Mouse (Mus musculus): ENCODE data around the gene Trcg1.
"Not testable (repeated sequence)": the region's sequence is repeated elsewhere in the genome, so short reads cannot be mapped to it uniquely, and the experiment has no call there.

Trcg1 gene

GRCm38 (mm10) chr9:57236256-57236655 lies at the start of gene Trcg1:
TSS of gene Trcg1 (plus strand) at chr9:57236556.
- no peak for DNase-seq

GRCm38 (mm10) chr9:57196708-57197107 lies 39.6 kb upstream of the Trcg1 start:
- no peak for DNase-seq

GRCm38 (mm10) chr9:57197414-57197813 lies 38.9 kb upstream of the Trcg1 start:
- no peak for DNase-seq

- DNase-seq, result no peak
Observed at GRCm38 (mm10) chr9:57202981-57203380, 33.4 kb upstream of the Trcg1 start.

- not testable (repeated sequence) for DNase-seq
Observed at GRCm38 (mm10) chr9:57203571-57203970, 32.8 kb upstream of the Trcg1 start.

GRCm38 (mm10) chr9:57206896-57207295 lies 29.5 kb upstream of the Trcg1 start:
- no peak for DNase-seq

GRCm38 (mm10) chr9:57209316-57209715 lies 27.0 kb upstream of the Trcg1 start:
- DNase-seq, result peak in 1 of 2 experiments; percentile 43

- DNase-seq, result no peak
Observed at GRCm38 (mm10) chr9:57212448-57213222, 23.7 kb upstream of the Trcg1 start.

- DNase-seq, result no peak
Observed at GRCm38 (mm10) chr9:57214500-57214899, 21.9 kb upstream of the Trcg1 start.

- DNase-seq, result no peak
Observed at GRCm38 (mm10) chr9:57217220-57217619, 19.1 kb upstream of the Trcg1 start.

- no peak for DNase-seq
Observed at GRCm38 (mm10) chr9:57218776-57219175, 17.6 kb upstream of the Trcg1 start.

- no peak for DNase-seq
Observed at GRCm38 (mm10) chr9:57219511-57219910, 16.8 kb upstream of the Trcg1 start.

- DNase-seq, result peak in 1 of 2 experiments; percentile 48
Observed at GRCm38 (mm10) chr9:57220356-57220755, 16.0 kb upstream of the Trcg1 start.

- no peak for DNase-seq
Observed at GRCm38 (mm10) chr9:57223341-57223740, 13.0 kb upstream of the Trcg1 start.

GRCm38 (mm10) chr9:57225780-57226627 lies 10.4 kb upstream of the Trcg1 start:
- no peak for DNase-seq

- not testable (repeated sequence) for DNase-seq
Observed at GRCm38 (mm10) chr9:57226628-57227122, 9.7 kb upstream of the Trcg1 start.

- DNase-seq, result no peak
Observed at GRCm38 (mm10) chr9:57227203-57227602, 9.2 kb upstream of the Trcg1 start.

GRCm38 (mm10) chr9:57228186-57228585 lies 8.2 kb upstream of the Trcg1 start:
- no peak for DNase-seq

GRCm38 (mm10) chr9:57229726-57230125 lies 6.6 kb upstream of the Trcg1 start:
- DNase-seq, result no peak

GRCm38 (mm10) chr9:57230146-57230783 lies 6.1 kb upstream of the Trcg1 start:
- peak in 1 of 2 experiments; percentile 58 for DNase-seq

GRCm38 (mm10) chr9:57231536-57232255 lies 4.7 kb upstream of the Trcg1 start:
- no peak for DNase-seq

GRCm38 (mm10) chr9:57232341-57232940 lies 3.9 kb upstream of the Trcg1 start:
- DNase-seq, result no peak

Measured in lung, postnatal 4 days (tissue).